Mouse (Mus musculus) left cerebral cortex, adult 11 months (tissue): Measurements from ENCODE around the gene Arl13b.
A peak's percentile ranks its signal among the peaks of the same experiment; 100 is the strongest.

Experiments used
- DNase-seq: peaks from one replicate; pipeline ENCODE4 v3.0.0; 2022; ENCODE audit warnings: low spot score

Gene Arl13b

DNA sequence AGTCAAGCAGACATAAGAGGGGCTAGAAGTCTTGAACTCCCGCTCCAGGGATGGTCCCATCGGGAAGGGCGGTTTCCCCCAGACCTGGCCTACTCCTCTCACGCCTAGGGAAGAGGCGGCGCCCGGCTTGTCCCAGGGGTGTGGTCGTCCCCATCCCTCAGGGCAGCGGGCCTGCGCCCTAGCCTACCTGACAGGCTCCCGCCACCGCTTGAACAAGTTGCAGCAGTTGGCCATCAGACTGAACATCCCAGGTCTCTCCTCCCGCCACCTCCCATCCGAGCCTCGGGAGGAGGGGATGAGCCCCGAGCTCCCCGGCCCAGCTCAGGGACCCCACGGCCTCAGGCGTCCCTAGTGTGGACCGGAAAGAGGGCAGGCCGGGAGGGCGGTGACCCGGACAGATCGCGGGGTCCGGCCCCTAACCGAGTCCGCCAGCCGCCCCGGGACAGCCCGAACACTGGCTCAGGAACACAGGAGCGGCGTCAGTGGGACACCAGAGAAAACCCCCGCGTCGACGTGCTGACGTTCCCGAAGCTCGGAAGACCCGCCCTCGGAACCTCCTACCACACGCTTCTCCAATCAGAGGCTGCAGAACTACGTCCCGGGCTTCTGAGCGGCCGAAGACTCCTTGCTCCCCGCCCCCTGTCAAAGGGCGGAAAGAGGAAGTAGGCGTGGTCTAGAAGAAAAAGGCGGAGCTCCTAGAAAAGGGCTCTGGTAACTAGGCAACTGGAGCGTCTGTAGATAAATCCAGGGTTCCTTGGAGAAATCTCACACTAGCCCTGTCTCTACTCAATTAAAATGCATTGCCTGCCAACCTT, at the start of gene Arl13b:
Gene Arl13b, minus strand, starts transcription at position 543 of the 815 bp plus-strand sequence.
- peak; percentile 95 for DNase-seq

DNA sequence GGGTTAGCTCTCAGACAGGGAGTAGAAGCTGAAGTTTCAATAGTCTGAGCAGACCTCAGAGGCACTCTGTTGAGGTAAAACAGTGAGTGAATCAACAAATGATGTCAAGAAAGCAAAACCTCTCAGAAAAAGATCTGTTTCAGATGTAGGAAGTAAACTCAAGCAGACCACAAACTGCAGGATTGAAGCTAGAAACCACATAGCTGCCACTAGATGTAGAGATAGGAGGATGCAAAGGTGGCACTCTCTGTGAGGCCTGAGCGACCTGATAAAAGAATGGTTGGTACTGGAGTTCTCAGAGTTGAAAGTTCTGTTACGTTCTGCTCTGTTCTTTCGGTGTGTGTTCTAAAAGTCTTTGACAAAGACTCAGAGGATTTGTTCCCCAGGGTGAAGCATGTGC, 49.0 kb upstream of the Arl13b start:
- DNase-seq = no peak

GRCm38 (mm10) chr16:62874065-62874464, 27.2 kb upstream of the Arl13b start:
- no peak for DNase-seq

DNA sequence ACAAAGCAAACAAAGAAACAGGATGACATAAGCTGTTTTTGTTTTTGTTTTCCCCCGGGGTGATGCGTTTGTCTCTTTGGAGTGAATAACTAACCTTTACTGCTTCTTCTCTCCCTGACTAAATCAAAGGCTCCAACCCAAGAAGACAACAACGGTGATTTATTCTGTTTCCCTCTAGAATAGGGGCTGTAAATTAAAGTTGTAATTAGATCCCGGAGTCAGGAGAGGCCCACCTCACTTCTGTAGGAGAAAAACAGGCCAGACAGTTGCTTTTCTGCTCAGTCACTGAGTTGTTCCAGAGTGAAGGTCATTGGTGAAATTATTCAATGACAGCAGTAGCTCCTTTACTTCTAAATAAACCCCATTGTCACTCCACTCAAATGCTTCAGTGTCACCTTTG, 26.3 kb upstream of the Arl13b start:
- no peak for DNase-seq

DNA sequence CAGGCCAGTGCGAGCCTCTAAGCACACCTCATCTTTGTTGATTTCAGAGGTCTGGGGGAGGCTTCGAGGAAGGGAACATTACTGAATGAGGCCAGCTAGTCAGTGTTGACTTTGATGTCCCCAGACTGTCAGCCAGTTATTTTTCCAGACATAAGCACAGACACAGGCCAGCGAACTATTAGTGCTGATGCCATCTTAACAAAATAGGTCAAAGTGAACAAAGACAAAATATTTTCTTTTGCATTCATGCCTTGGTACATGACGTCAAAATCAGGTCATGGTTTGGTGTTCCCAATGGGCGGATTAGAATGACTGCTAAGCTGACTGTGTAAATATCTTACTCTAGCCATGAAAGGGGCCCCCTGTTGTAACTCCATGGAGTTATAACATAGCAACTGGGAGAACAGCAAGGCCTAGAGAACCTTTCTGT, 25.9 kb upstream of the Arl13b start:
- DNase-seq = no peak

DNA sequence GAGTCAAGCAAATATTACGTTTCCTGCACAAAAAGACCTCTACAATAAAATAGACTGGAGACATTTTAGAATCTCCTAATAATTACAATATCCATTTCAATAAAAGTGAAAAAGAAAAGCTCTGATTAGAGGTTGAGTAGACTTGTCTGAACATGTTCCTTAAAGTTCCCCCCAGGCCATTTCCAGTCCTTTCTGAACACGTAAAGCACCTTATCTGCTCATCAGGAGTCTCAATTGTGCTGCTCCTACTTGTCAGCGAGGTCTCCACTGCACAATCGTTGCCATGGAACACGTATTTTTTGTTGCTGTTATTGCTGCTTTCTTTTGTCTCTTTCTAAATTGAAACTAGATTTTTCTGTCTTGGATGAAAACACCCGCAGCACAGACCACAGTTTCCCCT, 14.6 kb upstream of the Arl13b start:
- DNase-seq = no peak

DNA sequence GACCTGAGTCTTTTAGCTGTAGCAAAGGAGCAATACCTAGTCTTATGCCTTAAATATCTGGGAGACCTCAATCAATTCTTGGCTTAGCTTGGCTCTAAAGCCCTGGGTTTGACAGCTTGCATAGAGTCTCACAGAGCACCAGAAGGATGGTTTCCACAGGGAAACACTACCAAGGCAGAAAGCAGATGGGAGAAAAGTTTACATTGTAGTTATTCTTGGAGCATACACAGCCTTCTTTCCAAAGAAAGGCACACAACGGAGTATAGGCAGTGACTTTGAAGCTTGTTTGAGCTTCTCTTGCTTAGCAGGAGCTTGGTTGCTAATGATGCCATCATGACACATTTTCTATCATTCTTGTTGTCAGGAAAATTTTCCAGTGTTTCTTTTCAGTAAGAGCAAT, 13.3 kb upstream of the Arl13b start:
- no peak for DNase-seq

DNA sequence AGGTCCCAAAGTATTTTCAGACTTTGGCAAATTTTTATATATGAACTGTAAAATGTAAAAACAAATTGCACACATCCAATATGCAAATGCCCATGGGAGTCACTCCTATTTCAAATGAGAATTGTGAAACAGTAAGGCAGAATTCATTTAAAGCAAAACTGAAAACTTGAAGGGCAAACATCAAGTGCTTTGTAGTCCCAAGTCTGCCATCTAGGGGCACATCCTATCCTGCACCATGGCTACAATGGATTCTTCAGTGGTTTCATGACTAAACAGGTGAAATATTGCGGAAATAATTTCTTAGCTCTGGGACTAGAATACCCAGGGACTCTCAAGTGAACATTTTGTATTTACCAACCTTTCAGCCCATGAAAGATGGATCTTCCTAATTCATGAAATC, 11.2 kb upstream of the Arl13b start:
- DNase-seq = no peak

DNA sequence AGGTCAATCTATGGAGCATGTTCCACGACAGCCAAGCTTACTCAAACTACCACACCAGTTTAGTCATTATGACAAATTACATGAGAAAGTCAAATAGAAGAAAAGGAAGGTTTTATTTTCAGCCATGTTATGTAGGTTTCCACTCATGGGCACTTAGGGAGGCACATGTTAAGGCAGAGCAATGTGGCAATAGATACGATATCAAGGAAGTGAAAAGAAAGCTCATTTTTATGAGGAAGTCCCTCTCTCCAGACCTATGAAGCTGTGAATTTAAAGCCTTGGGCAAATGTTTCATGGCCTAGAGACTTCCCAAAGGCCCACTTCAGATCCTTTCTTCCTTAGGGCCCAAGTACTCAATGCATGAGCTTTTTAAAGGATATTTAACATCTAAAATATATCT, 10.7 kb upstream of the Arl13b start:
- DNase-seq = no peak

- DNase-seq = no peak
Measured at GRCm38 (mm10) chr16:62856273-62856672, 9.4 kb upstream of the Arl13b start.

DNA sequence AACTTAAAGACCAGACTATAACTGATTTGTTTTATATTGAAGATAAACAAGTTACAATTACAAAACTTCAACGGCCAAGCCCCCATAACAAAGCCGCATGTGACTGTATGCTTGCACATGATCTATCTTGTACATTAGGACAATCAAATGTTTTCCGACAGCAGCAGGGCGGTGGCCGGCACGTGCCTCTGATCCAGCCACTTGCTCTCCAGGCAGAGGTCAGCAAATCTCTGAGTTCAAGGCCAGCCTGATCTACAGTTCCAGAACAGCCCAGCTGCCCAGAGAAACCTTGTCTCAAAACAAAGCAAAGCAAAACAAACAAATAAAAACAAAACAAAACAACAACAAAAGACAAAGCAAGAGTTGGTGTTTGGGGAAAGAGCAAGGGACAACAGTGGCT, 8.5 kb upstream of the Arl13b start:
- no peak for DNase-seq

GRCm38 (mm10) chr16:62854191-62855068, 7.6 kb upstream of the Arl13b start, which contains the start of gene Pros1:
Gene Pros1 (plus strand): TSS chr16:62854307.
- DNase-seq = no peak

GRCm38 (mm10) chr16:62853611-62854126, 6.8 kb upstream of the Arl13b start:
- no peak for DNase-seq

DNA sequence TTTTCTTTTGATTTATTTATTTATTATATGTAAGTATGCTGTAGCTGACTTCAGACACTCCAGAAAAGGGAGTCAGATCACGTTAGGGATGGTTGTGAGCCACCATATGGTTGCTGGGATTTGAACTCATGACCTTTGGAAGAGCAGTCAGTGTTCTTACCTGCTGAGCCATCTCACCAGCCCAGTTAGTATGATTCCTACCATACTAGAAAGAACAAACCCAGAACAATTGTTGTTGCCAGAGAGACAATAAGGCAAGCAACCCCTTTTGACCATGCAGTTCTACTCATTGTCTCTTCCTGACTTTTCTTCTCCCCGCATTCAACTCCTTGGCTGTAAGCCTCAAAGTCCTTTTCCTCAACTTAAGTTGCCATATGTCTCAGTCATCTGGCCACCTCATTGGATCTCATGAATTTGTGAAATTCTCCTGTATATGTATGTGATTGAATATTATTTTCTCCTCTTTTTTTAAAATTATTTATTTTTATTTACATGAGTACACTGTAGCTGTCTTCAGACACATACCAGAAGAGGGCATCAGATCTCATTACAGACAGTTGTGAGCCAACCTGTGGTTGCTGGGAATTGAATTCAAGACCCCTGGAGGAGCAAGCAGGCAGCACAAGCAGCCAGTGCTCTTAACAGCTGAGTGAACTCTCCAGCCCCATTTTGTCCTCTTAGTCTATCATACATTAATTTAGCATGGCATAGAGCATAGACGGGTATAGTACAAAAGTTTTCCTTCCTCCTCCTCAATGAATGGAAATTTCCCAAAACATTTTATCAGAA, 5.8 kb upstream of the Arl13b start:
- no peak for DNase-seq

- no peak for DNase-seq
Measured at GRCm38 (mm10) chr16:62845341-62845740, 1.5 kb downstream of the Arl13b start.

DNA sequence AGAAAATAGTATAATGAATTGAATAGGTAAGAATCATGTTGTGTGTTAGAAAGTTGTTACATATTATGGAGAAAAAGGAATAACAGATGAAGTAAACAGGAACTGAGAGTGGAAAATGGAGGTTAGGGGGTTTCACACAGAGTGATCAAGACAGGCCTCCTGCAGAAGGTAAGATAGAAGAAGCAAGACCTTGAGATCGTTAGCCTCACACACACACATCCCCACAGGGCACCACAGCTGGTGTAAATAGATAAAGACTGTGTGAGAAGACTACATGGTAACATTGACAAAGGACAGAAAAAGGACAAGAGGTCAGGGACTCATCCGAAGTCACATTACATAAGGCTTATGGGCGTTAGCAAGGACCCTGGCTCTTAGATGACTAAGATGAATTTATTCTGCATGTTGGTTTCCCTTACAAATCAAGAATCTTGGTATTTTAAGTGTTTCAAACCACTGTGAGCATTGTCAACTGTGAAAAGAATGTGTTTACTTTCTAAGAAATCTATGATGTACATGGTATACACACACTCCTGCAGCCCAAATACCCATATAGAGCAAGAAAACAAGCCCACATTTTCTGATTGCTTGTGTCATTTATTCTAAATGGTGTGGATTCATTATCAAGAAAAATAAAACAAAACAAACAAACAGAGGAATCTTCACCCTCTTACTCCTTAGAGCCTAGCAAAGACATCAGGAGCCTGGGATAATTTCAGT, 12.7 kb downstream of the Arl13b start:
- DNase-seq = no peak

DNA sequence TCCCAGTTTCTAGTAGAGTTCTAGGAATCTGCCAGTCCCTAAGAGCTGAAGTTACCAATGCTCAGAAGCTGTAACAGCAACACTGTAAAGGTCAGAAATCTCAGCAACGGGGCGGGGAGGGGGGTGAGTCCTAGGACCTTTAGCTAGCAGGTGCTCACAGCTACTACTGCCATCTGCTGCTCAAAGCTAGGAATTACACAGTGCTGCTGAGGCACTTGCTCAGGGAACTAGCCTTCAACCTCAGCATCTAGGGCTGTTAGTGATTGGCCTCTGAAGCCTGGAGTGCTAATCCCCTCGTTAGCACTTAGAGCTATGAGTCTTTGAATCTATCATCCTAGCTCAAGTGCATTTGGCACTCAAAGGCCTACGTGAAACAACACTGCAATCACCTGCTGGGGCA, 14.4 kb downstream of the Arl13b start:
- DNase-seq = no peak

GRCm38 (mm10) chr16:62832027-62832426, 14.8 kb downstream of the Arl13b start:
- no peak for DNase-seq

DNA sequence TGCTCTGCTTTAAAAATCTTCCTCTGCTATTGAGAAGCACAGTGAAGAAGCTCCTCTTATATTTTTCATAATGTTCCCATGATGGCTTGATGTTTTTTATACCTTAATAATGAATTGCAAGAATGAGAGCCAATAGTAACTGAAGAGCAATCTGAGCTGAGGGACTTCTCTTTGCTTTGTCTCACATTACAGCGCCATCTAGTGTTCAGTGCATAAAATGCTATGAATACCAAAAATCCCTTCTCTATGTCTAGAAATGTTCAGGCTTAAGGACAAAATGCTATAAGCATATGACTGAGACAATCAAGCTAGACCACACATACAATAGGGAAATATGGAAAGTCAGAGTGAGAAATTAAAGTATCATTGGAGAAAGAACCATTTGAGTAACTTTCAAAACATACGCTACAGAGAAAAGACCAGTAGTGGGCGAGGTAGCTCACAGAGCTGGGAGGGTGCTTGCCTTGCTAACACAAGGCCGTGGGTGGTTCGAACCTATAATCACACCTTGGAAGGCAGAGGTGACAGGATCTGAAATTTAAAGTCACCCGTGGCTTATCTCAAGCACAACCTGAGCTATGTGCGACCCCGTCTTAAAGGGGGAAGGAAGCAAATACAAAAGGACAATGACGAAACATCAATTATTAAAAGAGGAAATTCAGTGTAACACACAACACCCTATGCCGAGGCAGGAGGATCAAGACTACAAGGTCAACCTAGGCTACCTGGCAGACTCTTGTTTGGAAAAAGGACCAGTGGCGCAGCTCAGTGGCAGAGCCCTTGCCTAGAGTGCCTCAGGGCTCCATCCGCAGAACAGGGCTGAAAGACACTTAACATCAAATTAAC, 20.5 kb downstream of the Arl13b start:
- DNase-seq = no peak

DNA sequence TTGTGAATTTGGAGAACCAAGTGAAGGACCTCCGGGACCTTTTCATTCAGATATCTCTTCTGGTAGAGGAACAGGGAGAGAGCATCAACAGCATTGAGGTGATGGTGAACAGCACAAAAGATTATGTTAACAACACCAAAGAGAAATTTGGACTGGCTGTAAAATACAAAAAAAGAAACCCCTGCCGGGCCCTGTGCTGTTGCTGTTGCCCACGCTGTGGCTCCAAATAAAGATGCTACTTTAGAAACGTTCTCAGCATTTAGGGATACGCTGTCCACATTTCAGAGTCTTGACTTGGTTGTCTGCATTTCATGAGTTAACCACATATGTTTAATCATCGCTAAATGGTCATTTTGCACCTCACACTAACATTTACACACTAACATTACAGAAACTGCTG, 24.4 kb downstream of the Arl13b start:
- DNase-seq = no peak
